Mouse (Mus musculus) cerebellum, adult 18-20 months (tissue): ENCODE data around the gene Med28.

Source experiments
- DNase-seq, 2 experiments: peaks; one replicate each; pipeline ENCODE4 v3.0.0; 2021

Gene Med28

GRCm38 (mm10) chr5:45513511-45513910, 6.5 kb upstream of the Med28 start:
- DNase-seq: no peak

- DNase-seq: no peak
These were observed 5.4 kb upstream of the Med28 start for GRCm38 (mm10) chr5:45514599-45514998.

GRCm38 (mm10) chr5:45515151-45515743, 4.8 kb upstream of the Med28 start:
- no peak for DNase-seq

GRCm38 (mm10) chr5:45520809-45521110, 731 bp downstream of the Med28 start:
- DNase-seq: no peak

- DNase-seq: no peak
These were observed 1.6 kb downstream of the Med28 start for GRCm38 (mm10) chr5:45521601-45522000.

- no peak for DNase-seq
These were observed 5.1 kb downstream of the Med28 start for GRCm38 (mm10) chr5:45525101-45525500.

GRCm38 (mm10) chr5:45526338-45526737, 6.3 kb downstream of the Med28 start:
- no peak for DNase-seq

- no peak for DNase-seq
These were observed 9.7 kb downstream of the Med28 start for GRCm38 (mm10) chr5:45529696-45530095.

- peak; percentile 65 to 78 for DNase-seq
These were observed 14.5 kb downstream of the Med28 start for GRCm38 (mm10) chr5:45534319-45535098.

GRCm38 (mm10) chr5:45535177-45535576, 15.1 kb downstream of the Med28 start:
- no peak for DNase-seq

GRCm38 (mm10) chr5:45539502-45539901, 19.5 kb downstream of the Med28 start:
- DNase-seq: no peak

- DNase-seq: peak; percentile 65 to 71
These were observed 23.3 kb downstream of the Med28 start for GRCm38 (mm10) chr5:45543374-45543773.

- DNase-seq: no peak
These were observed 29.6 kb downstream of the Med28 start for GRCm38 (mm10) chr5:45549586-45549985.

GRCm38 (mm10) chr5:45564054-45564453, 44.0 kb downstream of the Med28 start:
- DNase-seq: no peak

GRCm38 (mm10) chr5:45565829-45566228, 45.8 kb downstream of the Med28 start:
- no peak for DNase-seq

GRCm38 (mm10) chr5:45572816-45573215, 52.8 kb downstream of the Med28 start:
- DNase-seq: no peak

GRCm38 (mm10) chr5:45576716-45577115, 56.7 kb downstream of the Med28 start:
- DNase-seq: no peak

GRCm38 (mm10) chr5:45577376-45577775, 57.3 kb downstream of the Med28 start:
- no peak for DNase-seq
